Mouse (Mus musculus) bone marrow macrophage, adult 2 months (primary cell): ENCODE data around the gene Fam57b.

ENCODE experiments used
- CTCF ChIP-seq: IDR thresholded peaks from 2 replicates; pipeline ENCODE4 v1.5.1; 2012; ENCODE audit warnings: low read depth, mild to moderate bottlenecking, low read length, moderate library complexity
- POLR2A ChIP-seq: IDR thresholded peaks from 2 replicates; pipeline ENCODE4 v1.6.1; 2012; ENCODE audit warnings: mild to moderate bottlenecking, low read depth, low read length, borderline replicate concordance

DNA sequence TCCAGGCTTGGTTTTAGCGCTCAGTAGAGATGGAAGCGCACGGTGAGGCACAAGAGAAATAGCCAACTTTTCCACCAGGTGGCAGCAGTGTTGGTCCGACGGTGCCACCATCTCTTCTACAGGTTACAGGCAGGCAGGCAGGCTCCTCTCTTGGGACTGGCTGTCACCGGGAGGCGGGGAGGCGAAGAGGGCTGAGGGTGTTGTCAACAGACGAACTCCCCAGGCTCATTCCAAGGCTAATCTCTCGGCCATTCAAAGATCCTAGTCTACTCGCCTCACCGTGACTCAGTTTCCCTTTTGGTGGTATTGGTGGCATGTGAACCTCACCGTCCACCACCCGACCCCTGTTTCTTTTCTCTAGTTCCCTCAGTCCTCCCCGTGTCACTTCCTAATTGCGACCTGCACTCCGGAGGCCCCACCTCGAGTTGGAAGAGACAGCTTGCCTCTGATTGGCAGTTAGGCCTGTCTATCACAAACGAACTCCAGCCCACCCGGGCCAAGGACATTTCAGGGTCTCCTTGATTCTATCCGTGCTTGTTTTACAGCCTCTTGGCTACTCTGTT, 34.6 kb downstream of the Fam57b start:
- TF ChIP-seq POLR2A = no peak
- TF ChIP-seq CTCF = no peak
